Mouse (Mus musculus) adrenal gland, adult 2 months (tissue): ENCODE results near the gene Stard8. TPM values are rescaled to one million over a fixed set of nuclear protein-coding genes. Genes with fewer than 3 reads are reported as not detected.
"Not testable (repeated sequence)": the region's sequence is repeated elsewhere in the genome, so short reads cannot be mapped to it uniquely, and the experiment has no call there.

ENCODE experiments used
- DNase-seq: peaks from one replicate; pipeline ENCODE4 v3.0.0; 2021
- long read RNA-seq: library from polyadenylated mRNA; stranded (forward); transcript quantifications from one replicate; pipeline ENCODE4 v2.0.0, GENCODE M21; 2021
- polyA plus RNA-seq: library from polyadenylated mRNA; depleted of rRNA; stranded (reverse); fragments of >200 nt; gene quantifications from 2 replicates; pipeline ENCODE4 v1.2.3, GENCODE M21; 2012; rRNA removed
- total RNA-seq, 2 experiments: library from RNA; stranded (reverse); gene quantifications; 2 replicates each; pipeline ENCODE4 v1.2.3; 2021

The Stard8 gene
- total RNA-seq: 10 to 100 TPM; 35.7 to 42.7 TPM
- polyA plus RNA-seq: 74.1 and 74.4 TPM in 2 replicates
- long read RNA-seq, full-length matches to known transcripts: 6 of 19 reads
- long read RNA-seq, partial matches to known transcripts: 6 of 19 reads
- long read RNA-seq, other reads (novel, unspliced or antisense): 7 of 19 reads

GRCm38 (mm10) chrX:99003046-99003445, at the start of gene Stard8:
Stard8 (plus strand) TSS chrX:99003248.
- peak; percentile 58 for DNase-seq

- no peak for DNase-seq
Measured at GRCm38 (mm10) chrX:98953941-98954340, 49.1 kb upstream of the Stard8 start.

- no peak for DNase-seq
Measured at GRCm38 (mm10) chrX:98958287-98958686, 44.8 kb upstream of the Stard8 start.

GRCm38 (mm10) chrX:98959050-98959449, 44.0 kb upstream of the Stard8 start:
- no peak for DNase-seq

GRCm38 (mm10) chrX:98963742-98964141, 39.3 kb upstream of the Stard8 start:
- no peak for DNase-seq

GRCm38 (mm10) chrX:98964513-98964912, 38.5 kb upstream of the Stard8 start:
- no peak for DNase-seq

GRCm38 (mm10) chrX:98986611-98987010, 16.4 kb upstream of the Stard8 start:
- DNase-seq: not testable (repeated sequence)

- DNase-seq: peak; percentile 57
Measured at GRCm38 (mm10) chrX:98989574-98989973, 13.5 kb upstream of the Stard8 start.

- no peak for DNase-seq
Measured at GRCm38 (mm10) chrX:99002065-99002464, 983 bp upstream of the Stard8 start.

- DNase-seq: no peak
Measured at GRCm38 (mm10) chrX:99010581-99010980, 7.5 kb downstream of the Stard8 start.

- DNase-seq: no peak
Measured at GRCm38 (mm10) chrX:99011281-99011680, 8.2 kb downstream of the Stard8 start.

- no peak for DNase-seq
Measured at GRCm38 (mm10) chrX:99012486-99012885, 9.4 kb downstream of the Stard8 start.

GRCm38 (mm10) chrX:99015705-99016104, 12.7 kb downstream of the Stard8 start:
- DNase-seq: no peak

GRCm38 (mm10) chrX:99016987-99017386, 13.9 kb downstream of the Stard8 start:
- DNase-seq: no peak

GRCm38 (mm10) chrX:99017874-99018273, 14.8 kb downstream of the Stard8 start:
- DNase-seq: no peak

- DNase-seq: no peak
Measured at GRCm38 (mm10) chrX:99019303-99019702, 16.3 kb downstream of the Stard8 start.

- DNase-seq: no peak
Measured at GRCm38 (mm10) chrX:99020215-99020614, 17.2 kb downstream of the Stard8 start.

GRCm38 (mm10) chrX:99021593-99021992, 18.5 kb downstream of the Stard8 start:
- no peak for DNase-seq

- DNase-seq: no peak
Measured at GRCm38 (mm10) chrX:99023951-99024350, 20.9 kb downstream of the Stard8 start.

GRCm38 (mm10) chrX:99035407-99035806, 32.4 kb downstream of the Stard8 start:
- DNase-seq: no peak

GRCm38 (mm10) chrX:99042451-99042951, 39.5 kb downstream of the Stard8 start:
- DNase-seq: peak; percentile 93

GRCm38 (mm10) chrX:99043275-99043674, 40.2 kb downstream of the Stard8 start:
- DNase-seq: no peak

GRCm38 (mm10) chrX:99043739-99044138, 40.7 kb downstream of the Stard8 start:
- DNase-seq: peak; percentile 46

GRCm38 (mm10) chrX:99045315-99045714, 42.3 kb downstream of the Stard8 start:
- no peak for DNase-seq
